Mouse (Mus musculus): ENCODE results near the gene Slc25a18.

DNA sequence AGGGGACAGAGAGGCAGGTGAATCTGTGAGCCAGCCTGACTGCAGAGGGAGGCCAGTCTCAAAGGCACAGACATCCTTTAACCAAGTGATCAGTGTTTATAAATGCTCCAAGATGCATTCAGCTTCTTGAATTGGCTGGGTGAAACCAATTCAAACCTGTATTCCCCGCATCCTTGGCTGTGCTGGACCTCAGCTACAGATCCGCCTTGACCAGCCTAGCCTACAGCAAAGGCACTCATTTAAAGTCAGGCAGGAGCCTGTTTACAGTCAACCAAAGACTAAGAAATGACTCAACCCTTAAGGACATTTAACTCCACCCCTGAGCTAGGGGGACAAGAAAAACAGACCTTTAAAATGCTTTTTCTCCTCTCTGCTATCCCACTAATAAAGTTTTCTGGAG is 45.9 kb downstream of the Slc25a18 start:
- TF ChIP-seq CTCF (IDR thresholded peaks at IDR 0.05; ENCODE audit: control insufficient read depth, insufficient read depth, insufficient read length) (no peak), MAX (IDR thresholded peaks at IDR 0.05) (no peak), USF1 (IDR thresholded peaks at IDR 0.05; ENCODE audit: low read depth) (no peak)

Measured in C2C12 (cell line).